Mouse (Mus musculus): Measurements from ENCODE around the gene Cdh4.
A peak's percentile ranks its signal among the peaks of the same experiment; 100 is the strongest.

Gene Cdh4

DNA sequence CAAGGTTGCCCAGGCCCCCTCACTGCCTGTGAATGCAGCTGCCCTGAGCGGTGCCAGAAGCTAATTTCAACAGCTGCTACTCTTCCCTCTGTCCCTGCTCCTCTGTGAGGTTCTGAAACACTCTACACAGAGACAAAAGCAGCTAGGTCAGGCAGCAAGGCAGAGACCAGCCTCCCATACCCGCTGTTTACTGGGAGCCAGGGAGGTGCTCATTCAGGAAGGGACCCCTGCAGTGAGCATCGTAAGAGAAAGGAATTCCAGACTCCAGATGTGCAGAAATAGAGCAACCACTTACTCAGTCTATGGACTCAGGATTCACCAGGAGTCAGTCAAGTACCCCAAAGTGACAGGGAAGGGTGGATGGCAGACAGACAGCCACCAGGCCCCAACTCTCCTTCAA is 278.1 kb downstream of the Cdh4 start:
- no peak for DNase-seq (ENCODE audit: extremely low read depth, low read depth, low spot score)

DNA sequence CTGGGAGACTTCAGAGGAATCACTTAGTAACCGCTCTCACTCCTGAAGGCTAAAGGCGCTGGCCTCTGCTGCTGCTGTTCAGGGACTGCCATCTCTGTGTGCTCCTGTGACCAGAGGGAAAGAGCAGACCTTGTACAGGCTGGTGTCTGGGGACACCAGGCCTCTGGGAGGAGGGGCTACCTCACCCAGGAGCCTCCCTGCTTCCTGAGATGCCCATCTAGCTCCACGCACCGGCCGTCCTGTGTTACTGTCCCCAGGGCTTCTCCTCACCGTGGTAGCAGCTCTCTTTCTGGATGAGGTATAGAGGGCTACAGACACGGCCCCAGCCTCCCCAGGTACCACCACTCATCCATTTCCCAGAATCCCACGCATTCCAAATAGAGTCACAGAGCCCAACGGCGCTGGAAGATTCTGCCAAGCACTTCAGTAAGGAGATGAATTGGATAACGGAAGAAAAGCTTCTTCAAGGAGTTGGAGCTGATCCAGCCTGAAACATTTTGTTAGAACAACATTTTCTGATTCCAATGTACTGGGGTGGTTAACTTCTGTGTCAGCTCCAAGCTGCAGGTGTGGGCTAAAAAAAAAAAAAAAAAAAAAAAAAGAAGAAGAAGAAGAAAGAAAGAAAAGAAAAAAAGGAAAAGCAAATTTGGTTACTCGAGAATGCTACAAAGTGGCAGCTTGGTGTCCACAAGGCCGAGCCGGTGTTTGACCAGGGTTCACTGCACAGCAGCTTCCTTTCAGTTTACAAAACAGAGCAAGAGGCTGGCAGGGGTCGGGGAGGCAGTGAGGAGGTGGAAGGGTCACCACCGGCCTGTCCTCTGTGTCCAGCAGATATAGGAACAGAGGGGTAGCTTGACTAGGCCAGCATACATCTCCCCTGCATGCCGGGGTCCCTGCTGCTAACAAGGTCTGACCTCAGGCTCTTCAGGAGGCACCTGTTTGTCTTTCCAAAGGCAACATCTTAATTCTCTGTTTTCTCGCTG is 279.6 kb downstream of the Cdh4 start:
- DNase-seq (ENCODE audit: extremely low read depth, low read depth, low spot score): no peak

DNA sequence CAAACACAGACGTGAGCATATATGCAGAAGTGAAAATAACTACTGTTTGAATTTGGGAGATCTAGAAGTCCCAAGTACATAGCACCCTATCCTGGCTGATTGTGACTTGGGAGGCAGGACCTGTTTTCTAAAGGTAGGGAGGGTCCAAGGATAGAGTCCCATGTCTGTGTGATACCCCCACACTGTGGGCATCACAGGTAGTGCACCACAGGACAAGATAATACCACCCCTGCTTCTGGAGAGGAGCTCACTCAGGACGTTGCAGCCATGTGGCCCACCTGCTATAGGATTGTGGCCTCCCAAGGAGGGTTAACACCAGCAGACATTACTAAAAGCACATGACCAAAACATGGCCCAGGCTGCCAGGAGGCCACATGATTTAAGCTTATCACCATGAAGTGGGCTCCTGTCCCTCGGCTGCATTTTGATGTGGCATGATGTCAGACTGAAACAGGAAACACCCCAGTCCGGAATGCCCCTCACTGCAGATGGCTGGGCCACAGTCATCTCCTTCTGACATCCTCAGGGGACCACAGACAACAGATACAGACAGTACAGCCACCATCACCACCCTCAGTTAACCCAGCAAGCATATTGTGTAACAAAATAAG is 280.6 kb downstream of the Cdh4 start:
- DNase-seq (ENCODE audit: extremely low read depth, low read depth, low spot score): no peak

DNA sequence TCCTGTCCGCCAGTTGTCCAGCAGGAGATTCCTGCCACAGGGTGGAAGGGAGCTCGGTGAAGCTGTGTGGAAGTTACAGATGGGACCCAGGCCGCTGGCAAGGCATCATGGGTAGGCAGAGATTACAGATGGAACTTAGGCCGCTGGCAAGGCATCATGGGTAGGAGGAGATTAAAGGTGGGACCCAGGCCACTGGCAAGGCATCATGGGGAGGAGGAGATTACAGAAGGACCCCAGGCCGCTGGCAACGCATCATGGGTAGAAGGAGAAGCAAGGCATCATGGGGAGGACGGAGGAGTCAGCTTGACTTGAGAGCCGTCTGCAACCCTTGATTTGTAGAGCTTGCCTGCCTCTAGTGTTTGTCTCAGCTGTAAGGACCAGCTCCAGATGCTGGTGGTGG is 281.2 kb downstream of the Cdh4 start:
- DNase-seq (ENCODE audit: extremely low read depth, low read depth, low spot score): no peak

DNA sequence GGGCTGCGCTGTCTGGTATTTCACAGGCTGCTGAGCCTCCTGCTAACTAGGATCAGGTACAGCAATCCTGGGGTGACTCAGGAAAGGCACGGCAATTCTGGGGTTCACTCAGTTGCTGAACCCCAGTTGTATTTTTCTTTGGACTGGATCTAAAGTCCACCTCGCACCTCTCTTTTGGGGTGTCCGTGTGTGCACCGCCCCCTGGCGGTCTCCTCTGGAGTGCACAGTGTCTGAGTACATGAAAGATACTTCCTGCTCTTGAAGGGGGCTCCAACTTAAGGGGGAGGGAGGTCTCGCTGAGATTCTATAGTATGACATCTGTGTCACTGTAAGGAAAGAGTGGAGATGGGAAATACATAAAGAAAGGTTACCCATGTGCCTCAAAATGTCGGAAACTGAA is 286.8 kb downstream of the Cdh4 start:
- no peak for DNase-seq (ENCODE audit: extremely low read depth, low read depth, low spot score)

DNA sequence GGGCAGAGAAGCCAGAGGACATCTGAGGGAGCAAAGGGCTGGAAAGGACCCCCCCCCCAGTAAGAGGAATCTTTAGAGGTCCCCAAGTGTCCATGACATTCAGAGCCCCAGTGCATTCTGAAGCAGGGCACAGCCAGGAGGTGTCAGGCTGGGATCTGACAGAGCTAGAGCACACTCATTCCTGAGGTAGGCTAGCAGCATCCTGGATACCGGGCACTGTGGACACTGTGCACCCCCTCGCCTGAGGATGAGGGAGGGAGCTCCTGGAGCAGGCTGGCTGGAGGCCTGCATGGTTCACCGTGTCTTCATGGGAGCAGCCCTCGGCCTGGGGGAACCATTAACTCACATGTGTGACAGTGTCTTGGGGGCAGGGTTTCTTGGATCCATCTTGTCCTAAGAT is 287.6 kb downstream of the Cdh4 start:
- DNase-seq (ENCODE audit: extremely low read depth, low read depth, low spot score): no peak

DNA sequence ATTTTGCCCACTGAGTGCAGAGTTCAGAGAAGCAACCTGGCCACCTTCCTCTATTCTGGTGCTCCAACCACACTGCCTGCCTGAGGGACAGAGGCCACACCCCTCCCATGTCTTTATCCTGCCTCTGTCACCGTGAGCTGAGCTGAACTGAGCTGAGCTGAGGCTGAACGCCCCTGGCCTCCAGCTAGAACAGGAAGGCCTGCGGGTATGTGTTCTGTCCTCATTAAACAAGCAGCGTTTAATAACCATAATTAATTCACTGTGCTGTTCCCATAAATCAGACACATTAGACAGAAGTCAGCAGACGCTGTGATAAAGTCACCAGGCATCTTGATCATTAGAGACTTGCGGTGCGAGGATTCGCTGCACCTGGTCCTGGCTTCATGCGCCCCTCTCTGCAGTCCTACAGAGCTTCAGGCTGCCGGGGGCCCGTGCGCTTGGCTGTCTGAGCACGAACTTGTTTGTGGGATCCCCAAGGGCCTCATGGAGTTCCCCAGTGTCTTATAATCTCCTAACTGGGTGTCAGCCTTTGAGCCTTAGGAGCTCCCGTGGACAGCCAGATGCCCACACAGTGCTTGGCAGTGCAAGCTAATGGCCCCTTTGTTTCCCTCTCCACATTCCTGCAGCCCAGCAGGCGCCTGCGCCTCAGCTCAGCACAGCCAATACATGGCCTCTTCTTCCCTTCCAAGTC is 291.1 kb downstream of the Cdh4 start:
- no peak for DNase-seq (ENCODE audit: extremely low read depth, low read depth, low spot score)

DNA sequence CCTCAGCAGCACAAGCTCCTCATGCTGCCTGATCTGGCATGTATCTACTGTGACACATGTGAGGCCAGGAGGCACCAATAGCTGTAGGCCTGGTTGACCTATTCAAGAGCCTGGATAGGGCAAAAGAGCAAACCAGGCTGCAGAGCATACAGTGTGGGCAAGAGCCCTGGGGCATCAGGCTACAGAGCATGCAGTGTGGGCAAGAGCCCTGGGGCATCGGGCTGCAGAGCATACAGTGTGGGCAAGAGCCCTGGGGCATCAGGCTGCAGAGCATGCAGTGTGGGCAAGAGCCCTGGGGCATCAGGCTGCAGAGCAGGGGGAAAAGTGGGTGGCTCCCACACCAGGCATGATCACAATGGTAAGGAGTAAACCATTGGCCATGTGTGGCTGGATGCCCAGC is 300.2 kb downstream of the Cdh4 start:
- no peak for DNase-seq (ENCODE audit: extremely low read depth, low read depth, low spot score)

DNA sequence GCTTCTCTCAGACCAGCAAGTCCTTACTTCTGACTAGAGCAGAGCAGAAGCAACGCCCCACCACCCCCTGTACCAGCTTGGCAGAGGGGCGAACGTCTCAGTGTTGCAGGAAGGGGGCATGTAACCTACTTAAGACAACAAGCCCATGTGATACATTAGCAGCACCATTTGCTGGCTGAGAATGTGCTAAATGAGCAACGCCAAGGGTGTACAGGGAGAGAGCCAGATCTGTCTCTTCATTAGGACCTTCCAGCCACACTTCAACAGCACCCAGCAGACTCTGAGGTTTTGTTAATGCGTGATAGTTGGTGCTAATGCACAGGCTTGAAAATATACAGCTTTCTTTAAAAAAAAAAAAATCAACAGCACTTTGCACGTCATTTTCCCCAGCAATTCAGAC is 300.6 kb downstream of the Cdh4 start:
- no peak for DNase-seq (ENCODE audit: extremely low read depth, low read depth, low spot score)

DNA sequence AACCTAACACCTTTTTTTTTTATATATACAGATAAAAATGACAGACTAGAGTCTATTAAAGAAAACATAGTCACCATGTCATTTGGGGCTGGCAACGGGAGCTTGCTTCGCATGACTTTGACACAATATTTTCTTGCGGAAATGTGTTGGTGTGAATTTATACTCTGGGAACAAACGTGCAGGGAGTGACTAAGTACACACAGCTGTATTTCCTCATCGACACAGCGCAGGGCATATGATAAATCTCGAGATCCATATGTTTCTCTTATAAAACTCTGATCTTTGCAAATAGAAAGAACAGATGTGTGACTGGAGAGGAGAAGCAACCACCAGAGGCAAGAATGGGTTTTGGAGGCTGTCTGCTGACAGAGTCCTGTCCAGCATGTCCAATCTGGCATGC is 304.3 kb downstream of the Cdh4 start:
- DNase-seq (ENCODE audit: extremely low read depth, low read depth, low spot score): no peak

DNA sequence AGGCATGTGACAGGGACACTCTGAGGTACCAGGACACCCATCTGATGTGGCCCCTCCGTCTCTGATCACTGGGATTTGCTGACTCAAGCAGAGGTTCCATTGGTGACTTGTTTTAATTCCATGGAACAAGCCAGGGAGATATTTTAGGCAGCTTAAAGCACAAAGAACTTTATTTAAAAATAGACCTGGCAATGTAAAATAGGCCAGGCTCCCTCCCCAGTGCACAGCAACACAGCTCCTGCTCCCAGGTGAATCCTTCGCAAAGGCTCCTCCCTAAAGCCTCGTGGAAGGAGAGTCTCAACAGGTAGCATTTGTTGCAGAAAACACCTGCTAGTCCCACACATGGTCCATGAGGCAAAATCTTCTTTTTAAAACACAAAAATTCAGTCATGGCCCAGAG is 307.2 kb downstream of the Cdh4 start:
- DNase-seq (ENCODE audit: extremely low read depth, low read depth, low spot score): no peak

DNA sequence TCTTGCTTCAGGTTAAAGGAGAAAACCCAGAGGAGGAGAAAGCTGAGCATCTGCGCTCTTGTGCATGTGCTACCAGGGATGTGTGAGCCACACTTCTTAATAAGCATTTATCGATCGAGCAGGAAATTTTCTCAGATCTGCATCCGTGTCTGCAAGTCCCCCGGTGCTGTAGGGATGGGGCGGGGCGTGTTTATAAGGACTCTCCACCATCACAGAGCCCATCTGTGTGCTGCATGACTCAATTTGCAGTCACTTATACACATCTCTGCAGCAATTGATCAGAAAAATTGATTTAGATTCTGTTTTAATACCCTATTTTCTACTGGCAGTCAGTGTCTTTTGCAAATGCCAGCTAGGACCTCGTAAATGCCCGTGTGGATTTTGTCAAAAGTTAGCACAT is 311.6 kb downstream of the Cdh4 start:
- no peak for DNase-seq (ENCODE audit: extremely low read depth, low read depth, low spot score)

DNA sequence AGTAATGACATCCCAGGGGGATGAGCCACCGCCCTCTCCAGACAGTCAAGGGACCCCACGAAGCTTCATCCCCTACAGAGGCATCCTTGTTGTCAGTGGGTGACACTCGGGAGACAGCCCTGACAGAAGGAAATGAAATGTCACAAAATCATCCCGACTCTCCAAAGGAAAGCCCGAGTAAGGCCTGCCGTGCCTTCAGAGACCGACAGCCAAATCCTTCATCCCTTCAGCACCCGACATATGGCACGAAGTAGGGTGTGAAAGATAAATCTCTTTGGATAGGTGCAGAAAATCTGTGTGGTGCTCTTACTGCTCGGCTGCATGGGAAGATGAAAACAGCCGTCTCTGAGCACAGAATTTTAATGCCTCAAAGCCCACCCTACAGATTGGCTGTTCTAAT is 312.5 kb downstream of the Cdh4 start:
- no peak for DNase-seq (ENCODE audit: extremely low read depth, low read depth, low spot score)

DNA sequence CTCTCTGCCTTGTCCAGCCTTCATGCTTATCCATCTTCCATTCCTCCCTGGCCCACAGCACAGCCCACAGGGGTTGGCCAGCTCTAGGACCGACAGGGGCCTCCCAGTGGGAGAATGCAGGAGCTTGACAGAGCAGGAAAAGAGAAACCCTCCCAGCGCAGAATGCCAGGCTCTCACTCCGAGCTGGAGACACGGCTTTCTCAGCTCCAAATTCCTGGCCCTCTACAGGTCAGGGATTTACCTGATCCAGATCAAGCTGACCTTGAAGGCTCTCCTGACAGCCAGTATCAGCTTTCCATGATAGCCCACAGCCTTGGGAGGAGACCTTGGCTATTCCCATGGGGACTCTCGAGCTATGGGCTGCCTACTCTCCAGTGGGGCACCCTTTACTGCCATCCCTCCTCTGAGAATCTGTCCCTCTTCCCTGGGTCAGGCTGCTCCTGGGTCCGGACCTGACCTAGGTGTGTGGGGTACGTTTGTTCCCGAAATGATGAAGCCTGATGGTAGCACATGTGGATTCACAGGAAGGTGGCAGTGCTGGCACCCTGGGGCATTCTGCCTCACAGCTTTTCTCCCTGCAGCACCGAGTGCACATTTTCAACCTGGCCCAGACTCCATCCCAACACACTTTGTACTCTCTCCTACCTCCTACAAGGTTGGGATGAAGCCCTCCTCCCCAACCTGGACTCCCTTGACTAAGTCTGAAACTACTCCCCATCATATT is 319.6 kb downstream of the Cdh4 start:
- no peak for DNase-seq (ENCODE audit: extremely low read depth, low read depth, low spot score)

DNA sequence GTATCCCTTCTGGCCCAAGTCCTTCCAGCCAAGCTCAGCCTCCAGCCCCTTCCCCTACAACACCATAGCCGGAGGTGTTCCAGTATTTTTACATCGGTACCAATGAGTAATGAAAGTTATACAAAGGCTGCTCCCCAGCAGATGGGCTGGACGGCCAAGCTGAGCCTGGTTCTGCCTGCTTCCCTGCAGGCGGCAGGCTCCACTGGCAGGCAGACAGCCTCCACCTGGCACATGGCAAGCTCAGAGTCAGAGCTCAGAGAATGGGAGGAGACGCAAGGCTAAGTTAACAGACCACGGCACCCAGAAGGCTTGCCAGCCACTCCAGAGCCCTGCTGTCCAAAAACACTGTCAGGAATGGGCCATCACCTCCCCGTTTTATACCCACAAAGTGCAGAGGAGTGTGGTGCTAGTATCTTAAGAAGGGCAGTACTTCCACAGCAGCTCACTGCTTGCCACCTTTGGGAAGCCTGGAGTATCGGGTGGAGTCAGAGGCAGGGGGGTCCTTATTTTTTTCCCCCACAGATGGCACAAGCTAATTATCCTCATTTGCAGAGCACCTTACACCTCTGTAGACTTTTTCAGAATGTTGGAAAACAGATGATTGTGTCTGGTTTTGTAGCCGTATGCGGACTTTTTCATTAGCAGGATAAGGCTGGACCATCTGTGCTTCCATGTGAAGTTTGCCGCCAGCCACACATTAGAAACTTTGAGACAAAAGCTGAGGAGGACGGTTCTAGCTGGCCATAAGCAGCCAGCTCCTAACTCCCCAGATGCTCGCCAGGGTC is 320.5 kb downstream of the Cdh4 start:
- DNase-seq (ENCODE audit: extremely low read depth, low read depth, low spot score): no peak

DNA sequence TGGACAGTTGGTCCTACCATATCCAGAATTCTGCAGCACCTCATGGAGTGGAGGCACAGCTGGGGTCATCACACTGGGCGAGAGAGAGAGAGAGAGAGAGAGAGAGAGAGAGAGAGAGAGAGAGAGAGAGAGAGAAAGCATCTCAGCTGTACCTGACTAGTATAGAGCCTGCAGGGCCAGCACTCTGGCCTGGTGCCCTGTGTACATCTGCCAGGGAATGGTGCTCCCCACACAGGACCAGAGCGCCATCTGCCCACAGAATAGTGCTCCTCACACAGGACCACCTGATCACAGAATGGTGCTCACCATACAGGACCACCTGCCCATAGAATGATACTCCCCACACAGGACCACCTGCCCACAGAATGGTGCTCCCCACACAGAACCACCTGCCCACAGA is 322.2 kb downstream of the Cdh4 start:
- no peak for DNase-seq (ENCODE audit: extremely low read depth, low read depth, low spot score)

DNA sequence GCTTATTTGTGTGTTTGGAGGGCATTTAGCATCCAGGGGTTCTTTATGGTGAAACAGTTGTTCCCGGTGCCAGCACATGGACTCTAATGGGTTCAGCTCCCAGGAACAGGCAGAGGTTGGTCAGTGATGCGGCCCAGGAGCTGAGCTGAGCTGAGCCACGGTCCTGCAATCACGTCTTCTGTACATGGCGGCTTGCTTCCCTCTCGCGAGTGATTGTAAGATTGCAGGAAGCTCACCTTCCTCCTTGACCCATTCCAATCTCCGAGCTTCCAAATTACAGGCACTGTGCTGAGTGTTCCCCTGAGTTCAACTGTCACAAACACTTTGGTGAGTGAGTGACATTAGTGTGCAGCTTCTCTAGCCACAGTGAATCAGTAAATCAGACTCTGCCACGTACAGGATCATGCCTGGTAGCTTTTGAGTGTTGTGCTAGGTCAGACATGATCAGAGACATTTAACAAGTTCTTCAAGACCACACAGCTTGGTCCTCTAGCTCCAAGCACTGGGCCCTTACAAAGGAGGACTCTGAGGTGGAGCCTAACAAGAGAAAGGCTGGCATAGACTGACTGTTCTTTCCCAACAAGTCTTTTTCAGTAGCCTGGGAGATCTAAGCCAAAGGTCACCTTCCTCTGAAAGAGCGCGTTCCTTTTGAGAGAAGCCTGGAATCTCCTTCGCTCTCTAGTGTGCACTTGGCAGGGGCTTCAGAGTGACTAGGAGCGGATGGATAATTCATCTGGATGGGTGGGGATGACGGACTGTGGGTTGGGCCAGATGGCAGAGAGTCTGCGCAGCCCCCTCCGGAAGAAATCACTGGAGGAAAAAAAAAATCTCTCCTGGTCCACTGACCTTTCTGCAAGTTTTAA is 324.7 kb downstream of the Cdh4 start:
- peak; percentile 10 for DNase-seq (ENCODE audit: extremely low read depth, low read depth, low spot score)

DNA sequence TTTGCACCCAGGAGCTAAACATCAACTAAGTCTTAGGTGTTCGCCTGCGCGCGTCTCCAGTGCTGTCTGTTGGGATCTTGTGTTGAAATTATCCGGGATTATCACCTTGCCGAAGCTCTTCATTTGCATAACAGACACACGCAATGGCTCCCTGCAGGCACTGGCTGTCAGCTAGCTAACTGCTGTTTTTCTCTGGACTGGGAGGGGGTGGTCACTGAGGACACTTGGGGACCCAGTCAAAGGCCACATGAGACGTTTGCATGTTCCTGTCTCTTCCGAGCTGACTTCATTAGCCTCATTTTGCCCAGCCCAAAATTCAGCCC is 325.3 kb downstream of the Cdh4 start:
- peak; percentile 8 for DNase-seq (ENCODE audit: extremely low read depth, low read depth, low spot score)

DNA sequence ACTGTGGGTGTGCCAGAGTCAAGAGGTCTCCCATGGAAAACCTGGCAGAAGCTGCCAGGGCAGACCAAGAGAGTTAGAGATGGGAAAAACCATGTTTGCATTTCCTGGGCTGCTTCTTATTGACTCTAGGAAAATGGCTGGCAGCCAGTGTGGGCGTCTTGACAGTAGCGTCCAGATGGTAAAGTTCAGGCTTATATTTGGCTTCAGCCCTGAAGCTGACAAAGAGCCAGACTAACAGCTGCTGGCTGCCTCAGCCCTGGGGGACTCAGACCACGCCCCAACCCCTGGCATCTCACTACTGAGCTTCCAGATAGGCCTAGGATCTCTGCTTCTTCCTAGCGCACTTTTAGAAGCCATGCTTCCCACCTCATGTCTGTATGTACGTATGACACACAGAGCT is 326.9 kb downstream of the Cdh4 start:
- no peak for DNase-seq (ENCODE audit: extremely low read depth, low read depth, low spot score)

DNA sequence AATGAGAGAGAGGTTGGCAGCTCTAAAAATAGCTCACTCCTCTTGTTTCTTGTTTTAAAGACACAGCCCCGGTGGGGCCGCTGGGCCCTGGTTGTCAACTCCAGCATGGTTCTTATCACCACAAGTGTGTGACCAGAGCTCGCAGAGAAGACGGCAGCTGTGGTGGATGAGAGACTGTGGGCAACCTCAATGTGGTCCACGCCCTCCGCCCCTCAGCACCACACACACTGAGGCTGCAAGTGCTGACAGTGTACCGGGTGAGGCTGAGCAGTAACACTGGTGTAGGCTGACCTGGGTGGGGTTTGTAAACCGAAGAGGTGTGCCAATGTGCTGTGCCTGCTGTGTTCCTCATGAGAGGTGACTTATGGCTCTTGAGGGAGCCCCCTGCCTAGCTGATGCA is 327.7 kb downstream of the Cdh4 start:
- DNase-seq (ENCODE audit: extremely low read depth, low read depth, low spot score): no peak
